Comparison of ENCODE assay signal across 21 mouse cellular contexts in the genomic region with DNA sequence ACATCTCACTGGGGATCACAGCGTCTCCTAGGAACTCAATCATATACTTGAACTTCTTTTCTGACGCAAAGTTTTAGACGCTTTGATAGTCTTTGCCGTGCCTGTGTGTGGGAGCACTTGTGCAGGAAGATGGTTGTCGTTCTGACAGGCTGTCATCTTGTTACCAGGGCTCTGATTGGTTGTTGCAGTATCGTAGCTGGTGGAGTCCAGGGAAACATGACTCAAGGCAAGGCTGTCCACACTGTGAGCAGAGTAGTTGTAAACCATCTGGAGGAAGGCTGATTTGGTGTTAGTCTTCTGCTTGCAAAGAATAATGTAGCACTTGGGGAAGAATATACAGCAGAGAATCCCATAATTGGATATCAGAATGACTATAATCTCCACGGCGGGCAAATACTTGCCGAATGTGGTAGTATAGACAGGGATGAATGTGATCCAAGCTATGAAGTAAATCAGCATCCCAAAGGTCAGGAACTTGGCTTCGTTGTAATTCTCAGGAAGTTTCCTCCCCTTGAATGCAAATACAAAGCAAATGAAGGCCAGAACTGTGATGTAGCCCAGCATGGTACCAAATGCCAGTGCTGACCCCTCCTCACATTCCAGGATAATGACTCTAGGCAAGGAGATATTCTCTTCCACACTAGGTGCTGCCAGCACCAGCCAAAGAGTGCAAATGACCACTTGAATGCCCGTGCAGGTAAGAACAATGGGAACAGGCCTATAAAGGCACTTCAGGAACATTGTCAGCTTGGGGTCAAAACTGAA. TPM values are rescaled to one million over a fixed set of nuclear protein-coding genes. Genes with fewer than 3 reads are reported as not detected.
DNase-seq lines count a peak whose midpoint lies in the region; TF ChIP-seq lines count a peak whose summit lies in the region.
"Had no signal": no experiment of that assay in that cellular context is flagged by ENCODE, and none has a peak within 500 bp of the region (broad histone marks: within the 10 kb centered on the region; RNA-seq: fewer than 3 reads in every experiment).

No protein-coding gene starts in this region.

- H3K4me3 ChIP-seq in ES-E14 (ENCODE audit: insufficient read depth in 1 of 2, low read depth in 1 of 2, low read length in 2 of 2, poor library complexity in 1 of 2, severe bottlenecking in 1 of 2), result no peak overlapping the region
- H3K4me3 ChIP-seq: embryonic facial prominence, embryonic 10.5 days; embryonic facial prominence, embryonic 12.5 days; forebrain, embryonic 13.5 days; forebrain, embryonic 15.5 days had no signal

- no peak overlapping the region for H3K27ac ChIP-seq in ES-E14 (ENCODE audit: insufficient read depth, low read depth, low read length, poor library complexity, severe bottlenecking)
- H3K27ac ChIP-seq: embryonic facial prominence, embryonic 10.5 days; embryonic facial prominence, embryonic 12.5 days; forebrain, embryonic 13.5 days; forebrain, embryonic 15.5 days had no signal

- H3K36me3 ChIP-seq in ES-E14 (ENCODE audit: control insufficient read depth, insufficient read depth, low read length, poor library complexity, severe bottlenecking), result no peaks in the 10 kb centered on the region
- H3K36me3 ChIP-seq: embryonic facial prominence, embryonic 10.5 days; embryonic facial prominence, embryonic 12.5 days; forebrain, embryonic 15.5 days had no signal

- in situ Hi-C loops in ES-E14 (cut with MboI; ENCODE audit: low sequenced_read_pairs in 2 of 2, unreplicated experiment in 2 of 2), result no loop called here

- intact Hi-C loops in left cerebral cortex, postnatal 10 days (cut with DNase I), result no loop called here

- no peak overlapping the region for H3K9ac ChIP-seq in ES-E14 (ENCODE audit: insufficient read depth, low read depth, low read length, poor library complexity, severe bottlenecking)
- H3K9ac ChIP-seq: embryonic facial prominence, embryonic 12.5 days; forebrain, embryonic 13.5 days; forebrain, embryonic 15.5 days; forebrain, postnatal 0 days had no signal

- DNase-seq in ES-CJ7 (ENCODE audit: low read depth, low spot score) (peak; percentile 71), ES-E14 (ENCODE audit: low read depth, low spot score) (no peak), ZHBTc4 (ENCODE audit: low read depth, low spot score) (peak; percentile 75)
- no peak for DNase-seq in thymus, postnatal 36 days
- no peak for DNase-seq in cerebellum, adult 11 months
- DNase-seq in left cerebral cortex, postnatal 10 days (ENCODE audit: extremely low spot score in 1 of 2, low spot score in 2 of 2), result no peak
- DNase-seq: adrenal gland, adult 8-10 months; adrenal gland, postnatal 14 days; adrenal gland, postnatal 36 days; cerebellum, adult 11-12 months; cerebellum, adult 2 months; cerebellum, adult 9-10 months; cerebellum, postnatal 10 days; cerebellum, postnatal 25 days; forebrain, postnatal 0 days had no signal

- no peaks in the 10 kb centered on the region for H3K9me3 ChIP-seq in ES-E14 (ENCODE audit: control insufficient read depth, insufficient read depth, low read depth, low read length)
- H3K9me3 ChIP-seq: embryonic facial prominence, embryonic 10.5 days; embryonic facial prominence, embryonic 12.5 days; forebrain, embryonic 13.5 days; forebrain, embryonic 15.5 days had no signal

- peaks cover 0 to 13% of the 10 kb centered on the region in 2 experiments; a peak in 3 of 4 replicates for H3K4me1 ChIP-seq in ES-E14 (ENCODE audit: control insufficient read depth in 2 of 2, insufficient read depth in 2 of 2, low read length in 2 of 2, poor library complexity in 1 of 2)
- H3K4me1 ChIP-seq: embryonic facial prominence, embryonic 10.5 days; embryonic facial prominence, embryonic 12.5 days; forebrain, embryonic 13.5 days; forebrain, embryonic 15.5 days had no signal

TF ChIP-seq in ES-E14, 5 proteins besides CTCF, POLR2A, EP300 and RAD21:
- TF ChIP-seq MAFK (IDR thresholded peaks at IDR 0.05; ENCODE audit: insufficient read depth, low read depth, low read length) (no peak), CHD2 (IDR thresholded peaks at IDR 0.05; ENCODE audit: low read depth, low read length) (0 out of 2 replicates have a peak, but pooled peaks have one; percentile 32)

RNA-seq across cellular contexts. Expression of gene Gprc6a, which starts 16.3 kb away (rescaled TPM):
- not detected in 2 replicates for total RNA-seq in ES-E14 (2012; rRNA removed)
- total RNA-seq in left cerebral cortex, postnatal 10 days (2021), result not detected
- total RNA-seq: adrenal gland, adult 18-20 months; adrenal gland, adult 8-10 months; adrenal gland, postnatal 14 days; adrenal gland, postnatal 36 days; forebrain, postnatal 0 days; MEL had no signal

RNA-seq across cellular contexts. Expression of gene Fam162b, which starts 24.7 kb away (rescaled TPM):
- not detected in 2 replicates for total RNA-seq in ES-E14 (2012; rRNA removed)
- total RNA-seq in left cerebral cortex, postnatal 10 days (2021), result not detected
- total RNA-seq: adrenal gland, adult 18-20 months; adrenal gland, adult 8-10 months; adrenal gland, postnatal 14 days; adrenal gland, postnatal 36 days; MEL had no signal

Comparison
In these comparisons a context has a peak if more than half of its experiments do, and no peak if none do; other contexts are left out.
1. DNase-seq: peak in ES-CJ7 (single experiment) and ZHBTc4 (single experiment); none in ES-E14 (single experiment), thymus, postnatal 36 days (0 of 2), cerebellum, adult 11 months (single experiment) and left cerebral cortex, postnatal 10 days (0 of 2).